Mouse (Mus musculus): ENCODE measurements around the gene Hivep3. TPM values are rescaled to one million over a fixed set of nuclear protein-coding genes. Genes with fewer than 3 reads are reported as not detected.

Gene Hivep3
- total RNA-seq, 2 experiments from 2014 or later = 58.0 to 67.2 TPM

GRCm38 (mm10) chr4:119893255-119893779, 159.7 kb downstream of the Hivep3 start:
- intact Hi-C loops (cut with DNase I) = no loop called here
- no peak for DNase-seq (ENCODE audit: low spot score in 2 of 2)

GRCm38 (mm10) chr4:119894797-119895458, 161.3 kb downstream of the Hivep3 start:
- DNase-seq (ENCODE audit: low spot score in 2 of 2) = no peak
- intact Hi-C loops (cut with DNase I) = no loop called here

DNA sequence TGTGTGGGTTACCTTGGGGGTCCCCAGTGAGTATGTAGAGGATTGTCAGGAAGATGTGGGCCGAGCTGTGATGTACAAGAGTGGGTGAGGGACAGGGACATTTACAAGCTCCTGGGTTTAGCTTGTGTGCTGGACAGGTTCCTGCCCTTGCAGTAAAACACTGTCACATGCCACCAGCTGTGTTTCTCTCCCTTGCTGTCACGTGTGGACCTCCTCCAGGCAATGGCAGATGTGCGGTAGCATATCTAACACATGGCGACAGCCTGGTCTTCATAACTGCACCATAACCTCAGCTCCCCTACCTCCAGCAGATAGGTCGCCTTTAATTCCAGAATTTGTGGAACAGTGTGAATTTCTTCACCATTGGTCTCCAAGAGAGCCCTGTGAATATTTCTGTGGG, 161.9 kb downstream of the Hivep3 start:
- no peak for DNase-seq (ENCODE audit: low spot score in 2 of 2)
- intact Hi-C loops (cut with DNase I) = no loop called here

DNA sequence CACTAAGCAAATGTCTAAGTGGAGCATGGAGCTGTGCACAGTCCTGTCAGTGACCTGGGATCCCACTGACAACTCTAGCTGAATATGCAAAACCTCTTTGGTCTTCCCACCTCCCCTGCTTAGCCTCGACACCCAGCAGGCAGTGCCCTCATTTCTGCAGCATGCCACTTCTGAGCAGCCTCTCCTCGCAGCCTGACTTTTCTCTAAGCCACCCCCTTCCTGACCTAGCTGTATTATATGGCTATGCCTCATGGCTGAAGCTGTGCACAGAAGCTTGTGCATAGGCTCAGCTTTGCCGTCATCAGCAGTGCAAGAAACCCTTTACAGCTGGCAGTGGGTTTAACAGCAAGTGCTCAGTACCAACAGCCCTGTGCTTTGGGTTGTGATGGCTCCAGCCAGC, 163.0 kb downstream of the Hivep3 start:
- intact Hi-C loops (cut with DNase I) = no loop called here

GRCm38 (mm10) chr4:119897054-119897855, 163.7 kb downstream of the Hivep3 start:
- no peak for DNase-seq (ENCODE audit: low spot score in 2 of 2)
- intact Hi-C loops (cut with DNase I) = no loop called here

More for the DNA sequence above, 163.0 kb downstream of the Hivep3 start:
- no peak for DNase-seq (ENCODE audit: low spot score in 2 of 2)

- intact Hi-C loops (cut with DNase I) = loop anchor here (5.0 kb wide), 4 partner anchors 65 to 140 kb away; no protein-coding TSS in a partner anchor
These were observed 168.2 kb downstream of the Hivep3 start for GRCm38 (mm10) chr4:119901556-119902491.

DNA sequence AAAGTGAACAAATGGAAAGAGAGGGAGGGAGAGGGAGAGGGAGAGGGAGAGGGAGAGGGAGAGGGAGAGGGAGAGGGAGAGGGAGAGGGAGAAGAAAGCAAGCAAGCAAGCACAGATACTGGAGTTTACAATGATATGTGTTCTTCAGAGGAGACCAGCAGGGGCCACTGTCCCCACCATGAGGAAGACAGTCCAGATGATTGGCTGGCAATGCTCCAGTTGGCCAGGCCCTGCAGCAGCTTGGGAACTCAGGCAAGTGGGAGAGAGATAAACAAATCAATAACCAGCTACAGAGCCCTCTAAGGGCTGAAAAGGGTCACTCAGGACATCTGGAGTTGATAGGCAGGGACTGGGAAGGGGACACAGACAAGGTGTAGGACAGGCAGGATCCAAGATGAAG, 169.7 kb downstream of the Hivep3 start:
- peak in 1 of 2 experiments; percentile 53 for DNase-seq (ENCODE audit: low spot score in 2 of 2)
- intact Hi-C loops (cut with DNase I) = loop anchor here (5.0 kb wide), 4 partner anchors 64 to 141 kb away; no protein-coding TSS in a partner anchor

More at GRCm38 (mm10) chr4:119901556-119902491, 168.2 kb downstream of the Hivep3 start:
- peak; percentile 63 to 94 for DNase-seq (ENCODE audit: low spot score in 2 of 2)

DNA sequence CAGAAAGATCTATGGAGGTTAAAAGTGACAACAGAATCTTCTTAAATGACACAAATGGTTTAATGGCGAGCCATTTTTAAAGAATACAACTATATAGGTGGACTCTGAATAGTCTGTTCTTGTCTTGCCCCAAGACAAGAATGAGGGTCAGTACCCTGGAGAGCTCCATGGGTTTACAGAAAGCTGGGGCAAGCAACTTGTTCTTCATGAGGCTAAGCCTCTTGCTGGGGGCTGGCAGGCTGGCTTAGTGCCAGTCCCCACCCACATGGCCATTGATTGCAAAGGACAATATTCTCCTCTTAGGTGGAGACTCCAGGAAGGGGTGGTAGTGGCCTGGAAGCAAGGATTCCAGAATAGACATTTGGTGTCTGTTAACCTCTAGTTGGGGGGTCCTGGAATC, 170.2 kb downstream of the Hivep3 start:
- DNase-seq (ENCODE audit: low spot score in 2 of 2) = no peak
- intact Hi-C loops (cut with DNase I) = loop anchor here (5.0 kb wide), 4 partner anchors 63 to 142 kb away; no protein-coding TSS in a partner anchor

- intact Hi-C loops (cut with DNase I) = loop anchor here (5.0 kb wide), 4 partner anchors 63 to 142 kb away; no protein-coding TSS in a partner anchor
- DNase-seq (ENCODE audit: low spot score in 2 of 2) = peak in 1 of 2 experiments; percentile 81
These were observed 170.7 kb downstream of the Hivep3 start for GRCm38 (mm10) chr4:119904296-119904695.

GRCm38 (mm10) chr4:119907106-119907505, 173.5 kb downstream of the Hivep3 start:
- intact Hi-C loops (cut with DNase I) = no loop called here
- no peak for DNase-seq (ENCODE audit: low spot score in 2 of 2)

- no peak for DNase-seq (ENCODE audit: low spot score in 2 of 2)
These were observed 177.7 kb downstream of the Hivep3 start for GRCm38 (mm10) chr4:119911071-119911904.

DNA sequence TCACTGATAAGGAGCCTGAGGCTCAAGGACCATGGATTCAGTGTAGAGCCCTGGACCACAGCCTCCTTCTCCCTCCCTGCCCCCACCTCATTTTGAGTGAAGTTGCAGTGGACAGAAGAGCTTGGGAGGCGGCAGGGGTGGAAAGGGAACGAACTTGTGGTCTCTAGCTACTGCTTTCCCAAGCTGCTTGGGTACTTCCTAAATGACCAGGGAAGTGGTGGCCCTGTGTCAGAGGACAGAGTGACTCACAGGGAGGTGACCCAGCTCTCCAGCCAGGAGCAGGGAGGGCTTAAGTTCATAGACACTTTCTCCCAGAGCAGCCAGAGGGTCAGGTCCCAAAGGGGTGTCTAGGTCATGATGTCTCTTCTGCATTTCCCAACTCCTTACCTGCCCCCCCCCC, 178.6 kb downstream of the Hivep3 start:
- intact Hi-C loops (cut with DNase I) = no loop called here

More at GRCm38 (mm10) chr4:119911071-119911904, 177.7 kb downstream of the Hivep3 start:
- intact Hi-C loops (cut with DNase I) = no loop called here

GRCm38 (mm10) chr4:119914194-119914593, 180.6 kb downstream of the Hivep3 start:
- no peak for DNase-seq (ENCODE audit: low spot score in 2 of 2)
- intact Hi-C loops (cut with DNase I) = no loop called here

More for the DNA sequence above, 178.6 kb downstream of the Hivep3 start:
- no peak for DNase-seq (ENCODE audit: low spot score in 2 of 2)

- intact Hi-C loops (cut with DNase I) = no loop called here
- no peak for DNase-seq (ENCODE audit: low spot score in 2 of 2)
These were observed 181.5 kb downstream of the Hivep3 start for GRCm38 (mm10) chr4:119915069-119915468.

DNA sequence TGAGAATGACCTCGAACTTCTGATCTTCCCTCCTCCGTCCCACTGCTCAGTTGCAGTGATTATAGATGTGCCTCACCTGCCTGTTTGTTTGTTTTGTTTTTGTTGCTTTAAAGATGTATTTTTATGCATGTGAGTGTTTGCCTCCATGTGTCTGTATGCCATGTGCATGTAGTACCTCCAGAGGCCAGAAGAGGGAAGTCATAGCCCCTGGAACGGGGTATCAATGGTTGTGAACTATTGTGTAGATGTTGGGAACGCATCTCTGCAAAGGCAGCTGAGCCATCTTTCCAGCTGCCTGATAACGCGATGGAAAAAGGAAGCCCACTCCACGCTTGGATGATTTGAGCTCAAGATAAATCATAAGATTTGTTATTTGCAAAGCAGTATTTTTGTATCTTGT, 183.9 kb downstream of the Hivep3 start:
- intact Hi-C loops (cut with DNase I) = no loop called here
- no peak for DNase-seq (ENCODE audit: low spot score in 2 of 2)

DNA sequence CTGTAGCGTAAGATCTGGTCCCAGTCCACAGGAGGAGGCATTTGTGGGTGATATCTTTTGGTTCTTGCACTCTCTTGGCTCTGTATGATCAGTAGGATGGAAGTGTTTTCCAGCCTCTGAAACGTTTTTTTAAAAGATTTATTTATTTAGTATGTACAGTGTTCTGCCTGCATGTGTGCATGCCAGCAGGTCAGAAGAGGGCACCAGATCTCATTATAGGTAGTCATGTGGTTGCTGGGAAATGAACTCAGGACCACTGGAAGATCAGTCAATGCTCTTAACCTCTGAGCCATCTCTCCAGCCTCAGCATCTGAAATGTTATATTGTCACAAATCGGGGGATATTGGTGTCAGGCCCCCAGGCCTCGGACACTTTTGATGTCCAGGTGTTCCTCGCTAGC, 185.8 kb downstream of the Hivep3 start:
- no peak for DNase-seq (ENCODE audit: low spot score in 2 of 2)
- intact Hi-C loops (cut with DNase I) = loop anchor here (2.0 kb wide), 1 partner anchor 185 kb away; no protein-coding TSS in a partner anchor

GRCm38 (mm10) chr4:119921022-119921717, 187.6 kb downstream of the Hivep3 start:
- no peak for DNase-seq (ENCODE audit: low spot score in 2 of 2)
- intact Hi-C loops (cut with DNase I) = no loop called here

Data from left cerebral cortex, postnatal 25 days (tissue).